Comparison of ENCODE assay signal across 8 mouse cellular contexts in genomic region chr11:60301588-60302208, GRCm38 (mm10). TPM values are rescaled to one million over a fixed set of nuclear protein-coding genes. Genes with fewer than 3 reads are reported as not detected.
DNase-seq lines count a peak whose midpoint lies in the region; ATAC-seq lines count a peak whose summit lies in the region.

No protein-coding gene starts in this region.

- peak overlapping the region; percentile 76 for H3K27ac ChIP-seq in embryonic facial prominence, embryonic 12.5 days
- peak overlapping the region; percentile 85 for H3K27ac ChIP-seq in neural tube, embryonic 13.5 days (replicated peaks)

- H3K4me3 ChIP-seq in embryonic facial prominence, embryonic 12.5 days, result no peak overlapping the region
- no peak overlapping the region for H3K4me3 ChIP-seq in neural tube, embryonic 13.5 days

- no peaks in the 10 kb centered on the region for H3K36me3 ChIP-seq in embryonic facial prominence, embryonic 12.5 days
- H3K36me3 ChIP-seq in neural tube, embryonic 13.5 days, result no peaks in the 10 kb centered on the region

- H3K4me2 ChIP-seq in embryonic facial prominence, embryonic 12.5 days (replicated peaks), result no peak overlapping the region
- no peak overlapping the region for H3K4me2 ChIP-seq in neural tube, embryonic 13.5 days

- H3K27me3 ChIP-seq in embryonic facial prominence, embryonic 12.5 days, result no peaks in the 10 kb centered on the region
- H3K27me3 ChIP-seq in neural tube, embryonic 13.5 days, result no peaks in the 10 kb centered on the region

- peaks cover 8% of the 10 kb centered on the region for H3K4me1 ChIP-seq in embryonic facial prominence, embryonic 12.5 days
- peaks cover 46% of the 10 kb centered on the region for H3K4me1 ChIP-seq in neural tube, embryonic 13.5 days (replicated peaks)

- peak; percentile 41 for DNase-seq in kidney, postnatal 14 days
- no peak for DNase-seq in kidney, adult 11 months
- DNase-seq in adrenal gland, postnatal 4 days (ENCODE audit: low spot score in 2 of 2), result no peak

- ATAC-seq in embryonic facial prominence, embryonic 12.5 days (ENCODE audit: insufficient number of reproducible peaks, insufficient read depth, low FRiP score, low TSS enrichment), result peak; percentile 29; the same call in 1 of the 2 replicates
- ATAC-seq in inflammation-experienced regulatory T-cells, adult 6 months, result peak; percentile 34
- ATAC-seq in neural tube, embryonic 13.5 days (ENCODE audit: low read depth), result peak; percentile 47; the same call in 1 of the 2 replicates
- no peak for ATAC-seq in erythroblast, adult 5-6 weeks (replicated peaks; ENCODE audit: low FRiP score, poor library complexity, severe bottlenecking)
- ATAC-seq in erythroid progenitor cell, adult 5-6 weeks (replicated peaks; ENCODE audit: low FRiP score, poor library complexity, severe bottlenecking), result no peak

- H3K9ac ChIP-seq in embryonic facial prominence, embryonic 12.5 days, result no peak overlapping the region
- H3K9ac ChIP-seq in neural tube, embryonic 13.5 days, result peak overlapping the region; percentile 35

- no peaks in the 10 kb centered on the region for H3K9me3 ChIP-seq in embryonic facial prominence, embryonic 12.5 days
- no peaks in the 10 kb centered on the region for H3K9me3 ChIP-seq in neural tube, embryonic 13.5 days

- WGBS in embryonic facial prominence, embryonic 12.5 days, result 32% methylated on average over 5 of the region's 5 CpGs
- WGBS in neural tube, embryonic 13.5 days, result 15% methylated on average over 5 of the region's 5 CpGs

RNA-seq across cellular contexts. Expression of gene Tom1l2, which starts 51.0 kb away (rescaled TPM):
- 28.4 and 28.7 TPM in 2 replicates for polyA plus RNA-seq in embryonic facial prominence, embryonic 12.5 days (2016; fragmentation: Nextera tagmentation; extraction: Ambion mirVana)
- polyA plus RNA-seq in inflammation-experienced regulatory T-cells, adult 6 months (2017; shearing (Covaris generic)), result 10 to 100 TPM in 2 of 3 experiments, 1 to 10 TPM in 1; 8.9 to 34.5 (median 24.4) TPM
- 52.8 and 61.4 TPM in 2 replicates for polyA plus RNA-seq in neural tube, embryonic 13.5 days (2015; fragmentation: Nextera tagmentation; extraction: Ambion mirVana)
- 2.7 and 4.8 TPM in 2 replicates for total RNA-seq in erythroblast, adult 5-6 weeks (2015; ENCODE audit: low replicate concordance)
- total RNA-seq in erythroblast, adult 5-6 weeks (2017; ENCODE audit: low replicate concordance), result 2.0 and 9.2 TPM in 2 replicates
- total RNA-seq in erythroid progenitor cell, adult 5-6 weeks (2015; ENCODE audit: low replicate concordance), result 3.8 and 9.7 TPM in 2 replicates
- 3.6 and 3.9 TPM in 2 replicates for total RNA-seq in erythroid progenitor cell, adult 5-6 weeks (2017; ENCODE audit: low replicate concordance)
- 10 to 100 TPM; 54.0 to 55.9 TPM for total RNA-seq in adrenal gland, postnatal 4 days (2021)

RNA-seq across cellular contexts. Expression of gene Drc3, which starts 51.4 kb away (rescaled TPM):
- polyA plus RNA-seq in embryonic facial prominence, embryonic 12.5 days (2016; fragmentation: Nextera tagmentation; extraction: Ambion mirVana), result 2.0 and 2.3 TPM in 2 replicates
- under 1 TPM; 0.25 to 0.87 (median 0.42) TPM for polyA plus RNA-seq in inflammation-experienced regulatory T-cells, adult 6 months (2017; shearing (Covaris generic))
- 3.8 TPM in 2 replicates for polyA plus RNA-seq in neural tube, embryonic 13.5 days (2015; fragmentation: Nextera tagmentation; extraction: Ambion mirVana)
- total RNA-seq in erythroblast, adult 5-6 weeks (2015; ENCODE audit: low replicate concordance), result 1.3 TPM in 1 of 2 replicates, not detected in the other
- total RNA-seq in erythroblast, adult 5-6 weeks (2017; ENCODE audit: low replicate concordance), result not detected in 2 replicates
- not detected in 2 replicates for total RNA-seq in erythroid progenitor cell, adult 5-6 weeks (2015; ENCODE audit: low replicate concordance)
- not detected in 2 replicates for total RNA-seq in erythroid progenitor cell, adult 5-6 weeks (2017; ENCODE audit: low replicate concordance)
- total RNA-seq in adrenal gland, postnatal 4 days (2021), result 1 to 10 TPM; 1.8 to 2.6 TPM

Comparison
In these comparisons a context has a peak if more than half of its experiments do, and no peak if none do; other contexts are left out.
1. ATAC-seq: peak in embryonic facial prominence, embryonic 12.5 days (single experiment), inflammation-experienced regulatory T-cells, adult 6 months (single experiment) and neural tube, embryonic 13.5 days (single experiment); none in erythroblast, adult 5-6 weeks (single experiment) and erythroid progenitor cell, adult 5-6 weeks (single experiment).
2. RNA of gene Tom1l2, which starts 51.0 kb away (total RNA-seq): 54.0 to 55.9 TPM in adrenal gland, postnatal 4 days; 2.0 to 9.2 TPM in erythroblast, adult 5-6 weeks and 3.6 to 9.7 TPM in erythroid progenitor cell, adult 5-6 weeks; every median in the first group is over 4 times any median in the second.